Mouse (Mus musculus) kidney, postnatal 36 days (tissue): Measurements from ENCODE around the gene Scgb1b7.
"Not testable (repeated sequence)": the region's sequence is repeated elsewhere in the genome, so short reads cannot be mapped to it uniquely, and the experiment has no call there.

ENCODE experiments used
- DNase-seq, 2 experiments: peaks; one replicate each; pipeline ENCODE4 v3.0.0; 2021 to 2022; ENCODE audit warnings: mixed read lengths in 2 of 2

Gene Scgb1b7

GRCm38 (mm10) chr7:31712365-31712764 lies at the start of gene Scgb1b7:
Gene Scgb1b7, plus strand, starts transcription at chr7:31712665.
- not testable (repeated sequence) for DNase-seq

GRCm38 (mm10) chr7:31705657-31706056 lies 6.8 kb upstream of the Scgb1b7 start, which contains the start of gene Scgb2b7:
Gene Scgb2b7, minus strand, starts transcription at chr7:31705757.
- not testable (repeated sequence) for DNase-seq
